Mouse (Mus musculus) bone marrow macrophage, adult 2 months (primary cell): Measurements from ENCODE around the gene Slc17a8.

Experiments
- CTCF ChIP-seq: IDR thresholded peaks from 2 replicates; pipeline ENCODE4 v1.5.1; 2012; ENCODE audit warnings: low read depth, mild to moderate bottlenecking, low read length, moderate library complexity
- POLR2A ChIP-seq: IDR thresholded peaks from 2 replicates; pipeline ENCODE4 v1.6.1; 2012; ENCODE audit warnings: mild to moderate bottlenecking, low read depth, low read length, borderline replicate concordance

DNA sequence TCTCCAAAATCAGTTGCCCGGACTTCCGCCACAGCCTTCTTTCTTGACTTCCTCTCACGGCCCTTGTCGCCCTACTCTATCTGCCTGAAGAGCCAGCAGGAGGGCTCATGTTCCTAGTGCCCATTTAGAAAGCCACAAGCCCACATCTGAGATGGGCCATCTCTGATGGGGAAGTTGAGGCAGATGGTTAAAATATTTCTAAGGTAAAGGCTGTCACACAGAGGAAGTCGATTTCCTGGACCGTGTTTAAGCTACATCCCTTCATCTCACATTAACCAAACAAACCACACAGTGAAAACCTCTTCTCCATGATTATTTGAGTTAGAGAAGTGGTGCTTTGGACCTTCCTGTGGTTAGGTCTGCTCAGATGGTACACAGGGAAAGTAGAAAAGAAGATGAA, 58.9 kb downstream of the Slc17a8 start:
- no peak for TF ChIP-seq CTCF
- no peak for TF ChIP-seq POLR2A
